Mouse (Mus musculus): ENCODE measurements around the gene Psd.
A peak's percentile ranks its signal among the peaks of the same experiment; 100 is the strongest.

Gene Psd

DNA sequence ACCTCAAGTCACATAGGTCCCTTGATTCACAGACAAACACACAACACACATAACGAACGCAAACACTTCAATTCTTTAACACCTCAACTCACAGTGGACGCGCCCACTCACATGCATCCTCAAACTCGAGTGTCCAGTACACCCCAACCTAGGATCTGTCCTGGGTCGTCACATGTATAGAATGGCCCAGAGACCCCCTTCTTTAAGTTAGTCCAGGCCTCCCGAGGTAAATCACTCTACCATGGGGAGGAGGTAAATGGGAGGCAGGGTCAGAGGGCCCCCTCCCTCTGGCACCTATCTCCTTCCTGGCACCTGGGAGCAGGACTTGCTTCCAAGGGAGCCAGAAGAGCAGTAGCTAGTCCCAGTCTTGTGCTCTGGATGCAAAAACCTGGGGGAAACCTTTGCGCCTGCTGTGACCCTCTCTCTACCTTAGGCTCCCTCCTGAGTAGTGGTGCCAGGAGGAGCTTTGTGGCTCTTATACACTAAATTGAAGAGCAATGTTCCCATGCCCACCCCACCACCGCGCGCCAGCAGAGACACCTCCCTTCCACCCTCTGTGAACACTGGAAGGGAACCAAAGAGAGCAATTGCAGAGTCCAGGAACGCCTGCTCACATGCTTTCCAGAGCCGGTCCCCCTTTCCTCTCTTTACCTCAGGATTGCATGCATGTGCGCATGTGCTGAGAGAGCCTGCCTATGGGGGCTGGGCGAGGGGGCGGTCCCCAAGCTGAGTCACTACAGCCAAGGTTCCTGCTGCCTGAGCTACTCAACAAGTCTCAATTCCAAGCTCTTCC is 8.2 kb downstream of the Psd start:
- DNase-seq, result peak; percentile 51 to 71

DNA sequence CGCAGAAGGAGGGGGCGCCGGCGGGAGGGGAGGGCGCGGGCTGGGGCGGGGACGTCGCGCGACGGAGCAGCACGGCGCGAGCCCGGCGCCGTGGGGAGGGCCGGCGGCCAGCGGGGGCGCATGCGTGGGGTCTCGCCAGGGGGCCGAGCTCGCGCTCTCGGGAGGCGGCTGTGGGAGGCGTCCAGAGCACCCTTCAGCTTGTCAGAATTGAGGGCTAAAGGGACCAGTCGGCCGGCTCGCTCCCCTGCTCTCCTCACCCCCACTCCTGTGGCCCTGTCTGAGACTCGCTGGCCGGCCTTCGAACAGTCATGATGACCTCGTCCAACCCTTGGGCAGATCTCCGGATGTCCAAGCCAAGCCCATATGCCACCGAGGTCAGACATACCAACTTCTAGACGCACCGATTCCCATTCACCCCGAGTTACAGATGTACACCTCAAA is 8.9 kb downstream of the Psd start:
- no peak for DNase-seq

- DNase-seq, result peak in 1 of 2 experiments; percentile 10
Observed at GRCm38 (mm10) chr19:46317546-46317885, 9.4 kb downstream of the Psd start.

GRCm38 (mm10) chr19:46316846-46317545 is 10.0 kb downstream of the Psd start:
- DNase-seq, result peak in 1 of 2 experiments; percentile 1

DNA sequence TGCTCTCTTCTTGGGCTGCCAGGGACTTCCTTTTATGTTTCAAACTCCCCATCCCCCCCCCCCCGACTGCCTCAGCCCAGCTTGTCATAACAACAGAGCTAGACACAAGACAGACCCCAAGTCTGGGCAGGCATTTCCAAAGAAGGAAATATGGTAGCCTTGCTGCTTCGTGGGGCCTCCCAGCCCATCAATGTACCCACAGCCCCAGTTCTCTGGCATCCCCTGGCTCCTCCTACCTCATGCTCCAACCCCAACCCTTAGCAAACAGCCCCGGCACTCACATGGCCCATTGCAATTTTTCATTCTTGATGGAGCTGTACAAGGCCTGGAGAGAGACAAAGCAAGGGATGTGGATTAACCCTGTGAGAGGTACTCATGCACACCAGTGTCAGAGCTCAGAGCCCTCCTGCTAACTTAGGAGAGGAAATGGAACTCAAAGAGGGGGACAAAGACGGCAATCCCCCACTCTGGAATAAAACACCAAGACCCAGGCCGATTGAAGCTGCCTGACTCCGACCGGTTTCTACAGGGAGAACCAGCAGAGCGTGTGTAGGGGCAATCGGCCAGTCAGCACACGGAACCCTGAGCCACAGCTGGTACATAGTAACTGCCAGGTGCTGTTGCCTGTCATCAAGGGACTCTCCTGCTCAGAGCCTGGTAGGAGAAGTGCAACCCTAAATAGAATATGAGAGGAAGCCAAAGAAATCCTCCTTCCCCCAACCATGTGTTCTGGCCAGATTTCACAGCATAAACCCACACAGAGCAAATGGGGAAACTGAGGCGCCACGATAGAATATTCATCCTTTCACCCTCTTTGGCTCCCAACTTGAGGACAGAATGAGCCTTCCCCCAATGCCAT is 11.0 kb downstream of the Psd start:
- DNase-seq, result peak in 1 of 2 experiments; percentile 1

DNA sequence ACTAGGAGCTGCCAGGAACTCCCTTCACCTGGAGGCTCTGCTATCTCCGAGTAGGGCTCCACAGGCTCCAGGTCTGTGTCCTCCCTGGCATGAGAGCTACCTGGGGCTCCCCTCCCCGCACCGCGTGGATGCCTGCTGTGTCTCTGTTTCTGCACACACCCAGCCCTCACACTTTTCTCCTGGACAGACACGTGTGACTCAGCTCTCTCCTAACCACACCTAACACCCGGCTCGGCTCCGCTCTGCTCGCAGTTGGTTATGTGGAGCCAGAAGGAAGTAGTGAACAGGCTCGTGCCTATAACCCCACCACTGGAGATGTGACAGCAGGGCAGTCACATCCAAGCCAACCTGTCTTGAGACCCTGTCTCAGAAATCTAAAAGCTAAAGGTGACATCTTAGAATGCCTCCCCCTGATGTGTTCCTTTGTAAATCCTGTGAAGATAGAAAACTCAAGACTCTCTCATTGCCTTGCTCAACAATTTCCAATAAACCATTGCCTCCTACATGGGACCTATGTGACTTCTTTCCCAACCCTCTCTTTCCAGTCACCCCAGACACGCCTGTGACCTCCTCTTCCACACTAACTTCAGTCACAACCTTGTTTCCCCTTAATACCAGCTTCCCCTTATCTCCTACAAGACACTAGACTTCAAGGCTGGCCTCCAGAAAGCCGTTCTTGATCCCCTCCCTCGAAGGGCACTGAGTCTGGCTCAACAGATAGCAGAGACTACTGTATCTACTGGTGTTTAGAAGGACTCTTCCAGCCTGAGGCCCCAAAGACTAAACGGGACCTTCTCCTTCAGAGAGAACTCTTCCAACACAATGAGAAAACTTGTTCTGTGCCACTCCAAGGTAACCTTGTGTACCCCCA is 11.8 kb downstream of the Psd start:
- DNase-seq, result peak in 1 of 2 experiments; percentile 2

DNA sequence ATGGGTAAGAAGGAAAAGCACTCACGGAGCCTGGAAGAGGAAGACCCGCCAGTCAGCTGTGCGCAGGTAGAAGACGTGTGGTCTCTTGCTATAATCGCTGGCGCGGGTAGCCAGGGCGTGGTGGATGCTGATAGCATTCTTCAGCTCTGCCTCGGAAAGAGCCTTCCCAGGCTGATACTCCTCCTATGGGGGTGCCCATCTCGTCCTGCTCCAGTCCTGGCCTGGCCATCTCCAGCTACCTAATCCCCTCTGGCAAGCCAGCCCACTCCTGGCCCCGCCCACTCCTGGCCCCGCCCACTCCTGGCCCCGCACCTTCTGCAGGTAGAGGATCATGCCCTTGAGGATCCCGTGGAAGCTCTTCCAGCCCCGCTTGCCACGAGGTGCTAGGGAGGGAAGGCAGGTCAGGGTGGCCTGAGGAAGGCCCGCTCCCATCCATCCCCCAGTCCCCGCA is 12.8 kb downstream of the Psd start:
- peak; percentile 20 to 68 for DNase-seq

DNA sequence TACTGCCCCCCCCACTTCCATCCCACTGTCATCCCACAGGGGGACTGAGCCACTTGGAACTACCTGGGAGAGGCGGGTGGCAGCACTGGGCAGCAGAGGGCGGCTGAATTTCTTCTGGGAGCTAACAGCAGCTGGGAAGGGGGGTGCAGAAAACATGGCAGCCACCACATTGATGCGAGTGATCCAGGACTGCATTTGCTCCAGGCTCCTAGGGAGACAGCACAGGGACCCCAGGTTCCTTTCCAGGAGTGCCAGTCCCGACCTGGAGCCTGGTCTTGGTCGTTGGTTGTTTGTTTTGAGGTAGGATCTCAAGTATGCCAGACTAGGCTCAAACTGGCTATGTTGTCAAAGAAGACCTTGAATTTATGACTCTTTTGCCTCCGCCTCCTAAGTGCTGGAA is 13.4 kb downstream of the Psd start:
- DNase-seq, result peak in 1 of 2 experiments; percentile 1

GRCm38 (mm10) chr19:46313116-46313515 is 13.8 kb downstream of the Psd start:
- DNase-seq, result peak in 1 of 2 experiments; percentile 1

DNA sequence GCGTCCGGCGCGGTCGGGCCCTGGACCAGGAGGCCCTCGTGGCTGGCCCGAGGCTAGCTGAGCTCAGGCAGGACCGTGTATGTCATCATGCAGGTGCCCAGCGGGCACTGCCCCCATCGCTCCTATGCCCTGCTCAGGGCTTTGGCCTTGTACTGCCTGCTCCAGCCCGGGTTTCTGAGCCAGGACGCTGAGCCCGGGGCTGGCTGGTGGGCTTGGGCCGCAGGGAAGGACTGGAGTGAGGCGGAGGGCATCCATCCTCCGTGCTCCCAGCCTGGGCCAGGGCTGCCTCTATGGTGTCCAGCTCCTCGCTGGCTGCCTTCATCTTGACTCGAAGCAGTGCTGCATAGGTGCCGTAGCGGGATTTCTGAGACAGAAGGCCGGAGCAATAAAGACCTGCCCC is 14.4 kb downstream of the Psd start:
- peak in 1 of 2 experiments; percentile 0 for DNase-seq

GRCm38 (mm10) chr19:46311341-46311740 is 15.6 kb downstream of the Psd start:
- DNase-seq, result peak in 1 of 2 experiments; percentile 1

DNA sequence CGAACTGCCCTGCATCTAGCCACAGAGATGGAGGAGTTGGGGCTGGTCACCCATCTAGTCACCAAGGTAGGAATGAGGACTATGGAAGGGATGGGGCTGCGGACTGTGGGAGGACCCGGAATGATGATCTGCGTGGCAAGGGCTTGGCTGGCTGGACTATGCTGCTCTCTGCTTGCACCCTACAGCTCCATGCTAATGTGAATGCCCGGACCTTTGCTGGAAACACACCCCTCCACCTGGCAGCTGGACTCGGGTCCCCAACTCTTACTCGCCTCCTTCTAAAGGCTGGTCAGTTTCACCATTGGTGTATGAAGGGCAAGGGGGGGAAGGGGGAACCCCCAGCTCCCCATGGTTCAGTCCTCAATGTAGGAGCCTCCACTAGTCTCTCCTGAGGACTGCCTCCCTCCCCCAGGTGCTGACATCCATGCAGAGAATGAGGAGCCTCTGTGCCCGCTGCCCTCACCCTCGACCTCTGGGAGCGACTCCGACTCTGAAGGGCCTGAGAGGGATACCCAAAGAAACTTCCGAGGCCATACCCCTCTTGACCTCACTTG is 16.6 kb downstream of the Psd start:
- DNase-seq, result peak in 1 of 2 experiments; percentile 2

GRCm38 (mm10) chr19:46309651-46310305 is 17.2 kb downstream of the Psd start:
- peak in 1 of 2 experiments; percentile 1 for DNase-seq

DNA sequence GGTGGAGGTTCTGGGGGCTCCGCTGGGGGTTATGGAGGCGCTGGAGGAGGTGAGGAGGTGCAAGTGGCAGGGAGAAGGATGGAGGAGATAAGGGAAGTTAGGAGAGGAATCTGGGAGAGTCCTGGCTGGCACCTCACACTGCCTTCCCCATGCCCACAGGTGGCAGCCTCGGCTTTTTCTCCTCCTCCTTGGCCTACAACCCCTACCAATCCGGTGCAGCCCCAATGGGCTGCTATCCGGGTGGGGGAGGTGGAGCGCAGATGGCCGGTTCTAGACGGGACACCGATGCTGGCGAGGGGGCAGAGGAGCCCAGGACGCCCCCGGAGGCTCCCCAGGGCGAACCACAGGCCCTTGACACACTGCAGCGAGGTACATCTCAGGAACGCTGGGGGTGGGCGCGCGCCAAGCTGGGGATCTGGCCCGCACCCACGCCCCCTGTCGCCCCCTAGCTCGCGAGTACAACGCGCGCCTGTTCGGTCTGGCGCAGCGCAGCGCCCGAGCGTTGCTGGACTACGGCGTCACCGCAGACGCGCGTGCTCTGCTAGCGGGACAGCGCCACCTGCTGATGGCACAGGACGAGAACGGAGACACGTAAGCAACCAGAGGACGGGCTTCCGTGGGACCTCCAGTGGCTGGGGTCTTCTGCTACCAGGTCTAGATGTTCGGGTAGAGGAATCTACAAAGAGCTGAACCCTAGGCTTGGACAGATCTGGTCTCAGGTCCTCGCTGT is 18.1 kb downstream of the Psd start:
- DNase-seq, result peak; percentile 85 to 96

- peak in 1 of 2 experiments; percentile 1 for DNase-seq
Observed at GRCm38 (mm10) chr19:46308303-46308702, 18.7 kb downstream of the Psd start.

- DNase-seq, result no peak
Observed at GRCm38 (mm10) chr19:46307781-46308180, 19.2 kb downstream of the Psd start.

DNA sequence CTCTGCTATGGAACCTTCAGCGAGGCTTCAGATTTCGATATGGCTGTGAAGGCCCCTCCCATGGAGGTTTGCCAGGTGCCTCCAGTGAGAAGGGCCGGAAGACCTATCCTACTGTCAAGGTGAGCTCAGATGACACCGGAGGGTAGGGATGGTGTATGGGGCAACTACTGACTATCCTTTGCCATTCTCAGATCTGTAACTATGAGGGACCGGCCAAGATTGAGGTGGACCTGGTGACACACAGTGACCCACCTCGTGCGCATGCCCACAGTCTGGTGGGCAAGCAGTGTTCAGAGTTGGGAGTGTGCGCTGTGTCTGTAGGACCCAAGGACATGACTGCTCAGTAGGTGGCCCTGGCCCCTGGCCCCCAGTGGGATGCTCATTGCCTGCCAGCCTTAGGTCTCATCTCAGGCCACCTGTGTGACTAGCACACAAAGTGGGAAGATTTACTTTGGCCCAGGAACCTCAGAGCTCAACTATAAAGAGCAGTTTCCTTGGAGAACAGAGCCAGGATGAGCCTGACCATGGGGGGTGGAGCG is 20.1 kb downstream of the Psd start:
- peak in 1 of 2 experiments; percentile 1 for DNase-seq

GRCm38 (mm10) chr19:46306268-46306610 is 20.7 kb downstream of the Psd start:
- DNase-seq, result no peak

- DNase-seq, result peak; percentile 91 to 95
Observed at GRCm38 (mm10) chr19:46305432-46306267, 21.3 kb downstream of the Psd start.

All from kidney, postnatal 36 days (tissue).